Mouse (Mus musculus) heart, postnatal 4 days (tissue): ENCODE measurements around the gene Sypl. TPM values are rescaled to one million over a fixed set of nuclear protein-coding genes. Genes with fewer than 3 reads are reported as not detected.

Source experiments
- DNase-seq: peaks from one replicate; pipeline ENCODE4 v3.0.0; 2021
- total RNA-seq, 2 experiments: library from RNA; stranded (reverse); gene quantifications; 2 replicates each; pipeline ENCODE4 v1.2.3; 2021

Gene Sypl
- total RNA-seq, result 10 to 100 TPM; 83.3 to 87.0 TPM

DNA sequence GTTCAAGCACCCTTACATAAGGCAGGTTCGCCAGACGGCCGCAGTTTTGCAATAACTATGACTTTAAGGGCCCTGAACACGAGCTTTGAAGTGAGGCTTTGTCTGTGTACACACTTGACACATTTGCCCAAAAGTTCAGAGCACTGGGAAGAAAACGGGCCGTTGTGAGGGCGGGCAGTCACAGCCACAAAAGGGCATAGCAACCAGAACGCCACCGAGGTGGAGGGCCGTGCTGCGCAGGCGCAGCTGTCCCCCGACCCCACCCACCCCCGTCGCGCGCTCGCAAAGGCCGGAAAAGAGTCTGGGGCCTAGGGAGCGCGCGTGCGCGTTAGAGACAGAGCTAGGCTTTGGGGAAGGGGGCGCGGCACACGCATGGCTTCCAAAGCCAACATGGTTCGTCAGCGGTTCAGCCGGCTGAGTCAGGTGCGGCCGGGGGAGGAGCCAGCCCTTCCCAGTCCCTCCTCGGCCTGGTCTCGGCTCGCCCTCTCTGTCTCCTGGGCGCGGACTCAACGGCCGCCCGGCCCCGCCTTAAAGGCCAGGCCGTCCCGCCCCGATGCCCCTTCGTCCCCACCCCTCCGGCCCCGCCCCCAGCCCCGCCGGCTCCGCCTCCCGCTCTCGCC is at the start of gene Sypl:
TSS of gene Sypl (plus strand) at position 296 of the 620 bp plus-strand sequence.
- peak; percentile 97 for DNase-seq

DNA sequence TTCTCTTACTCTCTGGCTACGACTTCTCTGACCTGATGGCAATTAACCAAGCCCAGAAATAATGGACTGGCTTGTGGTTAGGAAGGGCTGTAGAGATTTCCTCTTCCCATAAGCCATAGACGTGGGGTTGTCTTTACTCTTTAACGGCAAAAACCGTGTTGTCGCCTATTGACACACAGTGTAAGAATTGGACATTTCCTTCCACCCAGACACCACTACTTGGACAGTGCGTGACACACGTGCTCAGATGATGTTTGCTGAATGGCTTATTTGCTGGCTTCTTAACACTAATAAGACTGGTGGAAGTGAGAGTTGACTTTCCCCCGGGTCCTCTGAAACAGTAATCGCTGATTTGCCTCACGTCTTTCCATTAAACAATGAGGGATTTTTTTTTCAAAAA is 44.0 kb upstream of the Sypl start:
- DNase-seq, result no peak

DNA sequence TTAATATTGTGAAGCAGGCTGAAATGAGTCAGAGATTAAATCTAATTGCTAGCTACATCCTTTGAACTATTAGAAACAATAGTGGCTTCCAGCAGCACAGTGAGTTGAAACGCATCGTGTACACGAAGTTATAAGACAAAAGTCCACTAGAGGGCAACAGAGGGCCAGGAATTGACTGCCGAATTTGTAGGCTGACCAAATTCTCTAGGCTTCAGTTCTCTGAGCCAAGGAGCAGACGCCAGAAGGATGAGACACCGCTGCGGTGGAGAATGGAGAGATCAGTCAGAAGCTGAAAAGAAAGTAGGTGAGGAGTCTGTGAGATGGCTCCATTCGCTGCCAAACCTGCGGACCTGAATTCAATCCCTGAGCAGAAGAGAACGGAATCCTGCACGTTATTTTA is 43.6 kb upstream of the Sypl start:
- DNase-seq, result peak; percentile 63

DNA sequence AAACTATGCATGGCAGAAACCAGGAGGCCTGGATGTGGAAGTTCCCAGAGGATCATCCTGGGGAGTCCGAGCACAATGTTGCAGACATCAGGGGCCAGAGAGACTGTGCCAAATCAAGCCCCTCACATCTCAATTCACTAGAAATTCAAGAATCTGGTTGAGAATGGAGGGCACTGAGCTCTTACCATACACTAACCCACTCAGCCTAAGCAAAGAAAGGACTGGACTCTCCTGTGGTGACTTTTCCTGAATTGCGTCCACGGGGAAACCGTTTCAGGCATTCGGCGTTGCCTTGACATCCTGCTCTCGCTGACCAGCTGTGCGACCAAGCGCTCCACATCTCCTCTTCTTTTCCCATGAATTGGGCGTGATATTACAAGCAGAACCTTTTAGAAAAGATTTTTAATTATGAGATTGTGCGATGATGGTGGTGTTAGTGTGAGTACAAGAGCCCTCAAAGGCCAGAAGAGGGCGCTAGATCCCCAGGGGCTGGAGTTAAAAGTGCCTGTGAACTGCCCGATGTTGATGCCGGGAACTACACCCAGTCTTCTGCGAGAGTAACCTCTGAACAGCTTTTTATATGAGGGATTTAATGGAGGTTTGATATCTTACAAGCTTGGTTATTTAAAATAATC is 43.0 kb upstream of the Sypl start:
- DNase-seq, result peak; percentile 51

DNA sequence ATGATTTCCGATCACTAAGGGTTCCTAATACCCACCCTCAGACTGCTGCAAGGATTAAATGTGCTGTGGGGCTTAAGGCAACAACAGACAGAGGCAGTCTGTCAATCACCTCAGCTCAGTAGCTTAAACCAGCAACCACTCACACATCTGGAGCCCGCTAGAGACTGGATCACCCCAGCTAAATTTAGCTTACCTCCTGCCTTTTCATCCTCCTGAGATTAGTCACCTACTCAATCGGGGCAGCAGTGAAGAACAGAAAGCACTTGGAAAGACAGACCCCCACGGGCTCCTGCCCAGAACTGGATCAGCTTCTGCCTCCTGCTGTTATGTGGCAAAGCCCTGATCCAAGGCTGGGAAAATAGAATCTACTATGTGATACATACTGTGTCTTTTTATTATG is 42.1 kb upstream of the Sypl start:
- no peak for DNase-seq

DNA sequence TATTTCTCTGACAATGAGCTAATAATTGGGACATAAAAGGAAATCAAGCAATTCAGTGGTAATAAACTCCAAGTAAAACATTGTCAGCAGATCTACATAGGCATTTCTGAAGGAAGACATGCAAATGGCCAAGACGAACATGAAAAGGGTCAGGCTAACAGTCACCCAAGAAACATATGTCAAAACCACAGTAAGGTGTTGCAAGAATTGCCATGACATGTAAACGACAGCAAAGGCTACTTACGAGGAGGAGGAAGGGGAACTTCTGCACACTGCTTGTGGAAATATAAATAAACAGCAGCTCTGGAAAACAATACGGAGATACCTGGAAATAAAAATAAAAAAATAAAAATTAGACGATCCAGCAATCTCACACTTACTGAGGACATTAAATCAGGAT is 40.9 kb upstream of the Sypl start:
- no peak for DNase-seq

DNA sequence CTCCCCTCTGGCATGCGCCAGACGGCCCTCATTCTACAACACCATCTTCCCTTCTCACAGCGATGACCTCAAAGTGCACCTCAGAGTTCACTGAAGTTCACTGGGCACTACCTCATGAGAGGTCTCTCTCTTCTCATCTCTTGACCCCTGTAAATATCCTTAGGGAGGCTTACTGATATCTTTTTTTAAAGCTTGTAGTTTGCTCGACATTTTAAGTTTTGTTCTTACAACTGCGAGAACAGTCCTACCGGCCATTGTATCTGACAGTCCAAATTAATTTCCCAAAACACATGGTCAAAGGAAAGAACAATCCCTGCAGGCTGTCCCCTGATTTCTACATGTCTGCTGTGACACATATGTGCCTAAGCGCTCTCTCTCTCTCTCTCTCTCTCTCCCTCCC is 35.0 kb upstream of the Sypl start:
- no peak for DNase-seq

DNA sequence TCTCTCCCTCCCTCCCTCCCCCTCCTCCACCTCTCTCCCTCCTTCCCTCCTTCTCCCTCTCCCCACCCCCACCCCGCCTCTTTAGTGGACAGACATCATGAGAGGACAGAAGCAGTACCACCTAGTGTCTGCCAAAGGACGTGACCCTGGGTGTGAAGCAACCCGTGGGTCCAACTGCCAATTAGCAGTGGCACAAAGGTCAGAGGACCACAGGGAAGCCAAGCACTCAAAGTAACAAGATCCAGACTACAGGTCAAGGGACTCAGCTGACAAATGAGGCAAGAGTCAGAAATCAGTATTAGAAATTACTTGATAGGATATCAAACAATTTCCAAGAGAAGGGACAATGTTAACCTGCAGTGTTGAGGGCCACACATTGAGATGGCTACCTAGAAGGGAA is 34.6 kb upstream of the Sypl start:
- DNase-seq, result no peak

DNA sequence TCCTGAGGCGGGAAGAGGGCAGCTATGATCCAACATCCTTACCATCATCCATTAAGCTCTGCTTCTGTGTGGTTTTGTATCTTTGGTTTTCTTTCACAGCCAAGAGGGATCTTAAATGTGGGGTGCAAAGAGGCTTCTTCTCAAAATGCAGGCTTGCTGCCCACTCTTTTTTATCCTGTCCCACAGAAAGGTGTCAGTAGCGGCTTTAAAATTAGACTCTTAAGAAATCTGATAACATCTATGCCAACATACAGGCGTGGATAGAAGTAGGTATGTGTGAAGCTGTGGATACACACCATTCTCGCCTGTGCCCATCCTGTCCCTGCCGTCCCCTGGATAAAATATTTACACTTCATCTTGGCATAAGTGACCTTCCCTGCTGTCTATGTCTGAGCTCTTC is 34.2 kb upstream of the Sypl start:
- DNase-seq, result no peak

DNA sequence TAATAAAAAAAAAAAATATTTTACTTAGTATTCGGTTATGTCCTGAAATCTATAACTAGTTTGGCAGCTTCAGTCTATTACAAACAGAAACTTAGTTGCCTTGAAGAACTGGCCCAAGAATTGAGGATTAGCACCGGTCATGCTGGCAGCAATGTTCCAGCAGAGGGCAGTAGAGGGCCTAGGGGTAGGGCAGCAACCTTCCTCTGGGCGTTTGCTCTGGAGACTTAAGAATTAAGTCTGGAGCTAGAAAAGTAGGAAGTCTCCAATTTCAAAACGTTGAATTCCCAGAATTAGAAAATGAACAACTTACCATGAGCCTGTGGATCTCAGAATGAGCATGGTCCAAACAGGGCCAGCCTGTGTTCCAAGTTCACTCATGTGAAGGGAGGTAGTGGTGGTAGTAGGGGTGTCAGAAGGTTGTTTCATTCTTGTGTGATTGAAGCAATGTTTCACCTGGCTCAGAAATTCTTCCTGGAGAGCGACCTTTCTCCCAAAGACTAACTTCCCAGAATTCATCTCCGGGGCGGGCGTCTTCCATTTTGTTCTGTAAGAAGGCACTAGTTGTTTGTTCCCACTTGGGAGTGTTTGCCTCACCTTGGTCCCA is 33.4 kb upstream of the Sypl start:
- DNase-seq, result peak; percentile 79

DNA sequence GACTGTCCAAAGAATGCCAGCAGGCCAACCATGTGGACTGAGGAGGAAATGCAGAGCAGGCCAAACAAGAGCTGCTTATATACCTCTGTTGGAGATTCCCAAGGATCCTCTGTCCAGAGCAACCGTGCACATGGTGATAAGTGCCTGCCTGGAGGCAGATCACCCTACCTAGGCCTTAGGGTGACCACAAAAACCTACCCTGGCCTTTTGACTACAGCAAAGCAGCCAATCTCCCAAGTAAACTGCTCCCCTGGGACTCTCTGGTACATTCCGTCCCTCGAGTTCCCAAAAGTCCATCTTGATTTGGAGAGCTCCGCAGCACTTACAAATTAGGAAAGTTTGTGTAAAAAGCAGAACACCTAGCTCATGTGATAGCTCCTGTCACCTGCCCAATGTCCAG is 32.6 kb upstream of the Sypl start:
- no peak for DNase-seq

DNA sequence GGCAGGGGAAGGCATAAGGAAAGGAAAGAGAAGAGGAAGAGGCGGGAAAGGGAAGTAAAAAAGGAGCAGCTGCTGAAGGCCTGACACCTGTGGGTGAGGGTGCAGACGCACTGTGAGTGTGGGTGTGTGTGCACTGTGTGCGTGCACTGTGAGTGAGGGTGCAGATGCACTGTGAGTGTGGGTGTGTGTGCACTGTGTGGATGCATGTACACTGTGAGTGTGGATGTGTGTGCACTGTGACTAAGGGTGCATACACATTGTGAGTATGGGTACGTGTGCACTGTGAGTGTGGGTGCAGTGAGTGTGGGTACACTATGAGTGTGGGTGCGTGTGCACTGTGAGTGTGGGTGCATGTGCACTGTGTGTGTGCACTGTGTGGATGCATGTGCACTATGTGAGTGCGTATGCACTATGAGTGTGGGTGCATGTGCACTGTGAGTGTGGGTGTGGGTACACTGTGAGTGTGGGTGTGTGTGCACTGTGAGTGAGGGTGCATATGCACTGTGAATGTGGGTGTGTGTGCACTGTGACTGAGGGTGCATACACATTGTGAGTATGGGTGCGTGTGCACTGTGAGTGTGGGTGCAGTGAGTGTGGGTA is 32.1 kb upstream of the Sypl start:
- DNase-seq, result no peak

DNA sequence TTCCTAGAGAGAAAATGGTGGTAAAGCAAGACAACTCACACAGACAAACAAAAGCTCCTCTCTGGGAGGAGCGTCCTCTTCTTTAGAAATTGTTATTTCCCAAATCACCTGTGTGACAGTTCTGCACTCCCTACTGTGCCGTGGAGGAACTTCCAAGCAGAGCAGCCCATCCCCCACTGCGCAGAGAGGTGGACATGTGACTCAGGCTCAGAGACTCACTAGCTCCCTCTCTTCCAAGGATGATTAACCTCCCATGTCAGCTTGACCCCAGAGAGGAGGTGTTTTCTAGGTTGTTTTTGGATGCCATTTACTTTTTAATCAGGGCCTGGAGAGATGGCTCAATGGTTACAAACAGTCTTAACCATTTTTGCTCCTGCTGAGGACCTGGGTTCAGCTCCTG is 29.4 kb upstream of the Sypl start:
- no peak for DNase-seq

DNA sequence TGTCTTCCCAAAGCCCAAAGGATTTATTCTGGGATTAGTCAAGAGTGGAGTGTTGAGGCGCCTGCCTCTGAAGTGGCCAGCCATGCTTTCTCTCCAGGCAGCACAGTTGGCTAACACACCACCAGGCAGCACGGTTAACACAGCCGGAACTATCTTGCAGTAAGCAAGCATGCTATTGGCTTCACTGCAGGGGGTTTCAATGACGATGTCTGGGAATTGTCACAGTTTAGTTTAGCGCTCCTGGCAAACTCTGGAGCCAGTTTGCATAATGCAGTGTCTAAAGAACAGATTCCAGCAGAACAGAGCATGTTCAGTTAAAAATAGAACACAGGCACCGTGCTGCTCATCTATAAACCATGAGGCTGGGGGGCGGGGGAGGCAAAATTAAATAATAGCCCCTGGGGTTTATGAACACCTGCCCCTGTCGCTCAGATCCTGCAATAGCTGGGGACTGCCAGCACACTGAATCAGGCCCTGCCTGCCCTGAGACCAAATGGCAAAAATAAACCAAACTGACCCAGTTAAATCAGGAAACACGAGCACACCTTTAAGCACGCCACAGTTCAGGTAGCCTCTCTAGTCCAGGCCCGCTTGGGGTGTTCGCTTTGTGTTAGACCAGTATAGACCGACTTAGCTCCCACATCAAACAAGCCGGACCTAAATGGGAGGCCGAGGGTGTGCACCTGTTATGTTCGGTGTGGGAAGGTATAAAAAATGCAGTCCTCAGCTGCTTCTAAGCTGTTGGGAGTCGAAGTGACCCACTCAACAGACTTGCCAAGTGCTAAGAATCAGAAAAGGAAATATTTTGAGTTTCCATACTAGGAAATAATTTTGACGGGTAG is 27.1 kb upstream of the Sypl start:
- DNase-seq, result peak; percentile 17

DNA sequence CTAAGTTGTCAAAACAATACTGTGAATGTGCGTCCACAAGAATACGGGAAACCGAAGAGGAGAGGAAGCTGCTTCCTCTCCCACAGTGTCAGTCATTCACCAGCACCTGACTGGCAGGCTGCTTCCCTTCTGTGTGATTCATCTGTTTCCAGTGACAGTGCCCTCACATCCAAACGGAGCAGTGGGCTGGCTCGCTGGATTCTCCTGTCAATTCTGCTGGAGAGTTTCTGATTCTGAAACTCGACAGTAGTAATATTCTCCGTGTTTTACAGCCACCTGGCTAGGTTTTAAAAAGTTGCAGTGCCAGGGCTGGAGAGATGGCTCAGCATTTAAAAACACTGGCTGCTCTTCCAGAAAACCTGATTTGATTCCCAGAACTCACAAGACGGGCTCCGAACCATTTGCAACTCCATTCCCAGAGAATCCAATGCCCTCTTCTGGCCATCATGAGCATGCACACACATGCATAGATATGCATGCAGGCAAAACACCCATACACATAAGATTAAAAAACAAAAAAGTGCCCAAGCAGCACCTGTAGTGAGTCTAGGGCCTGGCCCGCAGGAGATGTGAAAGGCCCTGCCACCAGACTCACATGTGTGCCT is 26.4 kb upstream of the Sypl start:
- no peak for DNase-seq

DNA sequence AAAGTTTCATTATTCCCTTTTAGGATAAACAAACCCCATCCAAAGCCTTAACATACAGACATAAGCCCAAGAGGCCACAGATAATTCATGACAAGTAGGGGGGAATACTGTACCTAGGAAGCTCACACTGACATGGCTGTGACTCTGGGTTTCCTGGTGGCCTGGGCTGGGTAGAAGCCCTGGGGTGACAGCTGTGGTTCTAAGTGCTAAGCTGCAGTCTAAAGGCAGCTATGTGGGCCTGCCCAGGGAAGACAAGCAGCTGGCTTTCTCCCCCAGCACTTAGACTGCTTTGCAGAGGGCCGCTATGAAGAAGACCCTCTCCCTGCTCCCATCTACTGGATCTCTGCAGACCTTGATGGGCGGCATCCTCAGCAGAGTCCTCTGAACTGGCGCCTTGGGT is 25.5 kb upstream of the Sypl start:
- no peak for DNase-seq

DNA sequence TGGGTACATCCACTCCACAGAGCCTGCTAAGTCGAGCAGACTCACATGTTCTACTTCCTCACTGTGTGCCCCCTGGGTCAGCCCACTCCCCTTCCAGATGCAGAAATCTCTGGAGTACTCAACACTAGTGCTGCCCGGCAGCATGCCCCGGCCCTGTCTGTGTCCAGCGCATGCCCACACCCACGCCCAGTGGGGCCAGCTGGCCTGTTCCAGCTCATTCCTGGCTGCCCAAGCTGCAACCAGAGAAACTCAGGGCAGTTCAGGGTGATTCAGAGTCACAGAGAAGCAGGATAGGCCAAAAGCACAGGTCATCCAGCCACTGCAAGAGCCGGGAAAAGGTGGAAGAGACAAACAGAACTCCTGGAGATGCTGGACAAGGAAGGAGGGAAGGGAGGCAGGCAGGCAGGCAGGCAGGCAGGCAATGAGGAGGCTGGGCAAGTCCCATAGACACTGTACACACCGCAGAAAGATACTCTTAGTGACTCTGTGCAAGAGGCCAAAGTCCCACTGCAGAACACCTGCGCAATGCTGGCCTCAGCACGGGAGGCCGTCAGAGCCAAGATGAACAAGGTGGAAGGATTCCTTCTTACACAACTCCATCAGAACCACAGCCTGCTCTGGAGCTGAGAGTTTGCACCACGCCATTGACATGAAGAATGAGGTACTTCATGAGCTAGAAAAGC is 23.7 kb upstream of the Sypl start:
- no peak for DNase-seq

DNA sequence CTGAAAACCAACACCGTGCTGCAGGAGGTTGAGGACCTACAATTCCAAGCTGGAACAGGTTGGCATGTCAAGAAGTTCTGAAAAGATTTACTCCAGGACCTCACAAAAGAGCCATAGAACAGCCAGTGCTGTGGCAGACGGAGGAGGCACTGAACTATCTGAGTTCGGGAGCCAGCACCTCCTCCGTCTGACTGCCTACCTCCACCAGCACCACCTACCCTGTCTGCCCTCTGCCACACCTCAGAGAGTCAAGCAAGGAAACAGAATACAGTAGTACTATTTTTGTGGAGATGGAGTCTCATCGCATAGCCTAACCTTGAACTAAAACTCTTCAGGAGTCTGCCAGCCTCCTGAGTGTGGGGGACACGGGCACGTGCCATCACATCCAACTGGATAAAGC is 23.1 kb upstream of the Sypl start:
- no peak for DNase-seq

DNA sequence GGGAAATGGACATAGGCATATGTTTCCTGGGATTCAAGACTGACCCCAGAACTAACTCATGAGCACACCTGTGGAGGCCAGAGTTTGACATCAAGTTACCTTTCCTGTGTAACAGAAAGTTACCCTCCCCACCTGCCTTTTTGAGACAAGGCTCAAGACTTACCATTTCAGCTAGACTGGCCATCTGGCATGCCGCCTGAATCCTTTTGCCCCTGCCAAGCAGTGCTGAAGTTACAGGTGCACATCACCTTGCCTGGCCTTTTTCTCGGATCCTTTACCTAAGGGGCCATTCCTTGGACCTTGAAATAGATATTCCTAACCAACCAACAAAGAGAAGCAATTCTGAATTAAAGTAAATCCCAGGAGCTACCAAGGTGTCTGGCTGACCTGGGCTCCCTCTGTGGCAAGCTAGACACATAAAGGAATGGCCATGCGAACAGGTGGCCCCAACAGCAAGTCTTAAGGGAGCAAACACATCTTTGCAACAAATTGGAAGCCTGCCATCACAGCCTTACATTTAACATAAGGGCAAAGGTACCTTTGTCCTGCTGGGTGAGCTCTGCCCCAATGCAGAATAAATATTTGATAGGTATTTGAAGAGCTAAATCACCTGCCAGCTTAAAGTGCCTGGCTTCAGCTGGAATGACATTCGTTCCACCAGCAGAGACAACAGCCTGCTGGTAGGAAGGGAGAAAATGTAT is 17.3 kb upstream of the Sypl start:
- no peak for DNase-seq

DNA sequence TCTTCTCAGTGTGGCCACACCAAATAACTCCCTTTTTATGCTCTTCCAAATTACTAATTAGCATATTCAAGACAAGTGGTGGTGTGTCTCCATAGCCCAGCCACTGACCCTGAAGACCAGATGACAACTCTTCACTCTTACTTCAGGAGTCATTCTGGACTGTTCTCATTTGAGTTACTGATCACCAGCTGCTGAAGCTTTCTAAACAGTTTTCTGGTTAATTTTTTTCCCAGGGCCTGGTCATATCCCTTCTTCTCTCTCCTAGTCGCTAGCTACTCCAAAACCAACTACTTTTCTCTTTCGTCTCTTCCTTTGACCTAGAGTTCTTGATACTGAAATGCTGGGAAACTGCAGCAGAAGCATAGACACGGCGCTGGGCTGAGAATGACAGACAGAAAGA is 12.6 kb upstream of the Sypl start:
- no peak for DNase-seq

DNA sequence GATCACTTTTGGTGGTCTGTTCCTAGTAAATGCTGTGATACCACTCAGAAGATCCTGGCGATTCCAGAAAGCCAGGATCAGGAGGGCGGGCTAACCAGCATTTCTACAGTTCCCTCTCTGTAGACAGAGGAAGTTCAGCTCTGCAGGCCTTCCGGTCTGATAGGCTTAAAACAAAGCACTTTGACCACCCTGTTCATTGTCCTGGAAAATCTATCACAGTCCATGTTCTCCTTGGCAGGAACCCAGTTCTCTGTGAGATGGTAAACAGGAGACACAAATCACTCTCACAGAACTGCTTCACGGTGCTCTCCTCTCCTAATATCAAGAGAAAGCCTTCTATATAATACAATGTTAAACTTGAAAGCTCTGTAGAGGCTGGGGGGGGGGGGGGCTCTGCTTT is 10.3 kb upstream of the Sypl start:
- DNase-seq, result peak; percentile 31
